Mouse (Mus musculus) embryonic fibroblast, embryonic 13.5 days (primary cell): ENCODE results near the gene Wnt16. TPM values are rescaled to one million over a fixed set of nuclear protein-coding genes. Genes with fewer than 3 reads are reported as not detected.

Experiments
- H3K27ac ChIP-seq: 2 replicates; pipeline ENCODE4 v1.5.1; 2012; ENCODE audit warnings: low read length, control low read depth, inconsistent platforms; ENCODE audit not compliant: insufficient read depth
- H3K4me1 ChIP-seq: 2 replicates; pipeline ENCODE4 v1.6.1; 2011; ENCODE audit warnings: low read length; ENCODE audit not compliant: control insufficient read depth, insufficient read depth
- H3K4me3 ChIP-seq: 2 replicates; pipeline ENCODE4 v1.5.1; 2011; ENCODE audit warnings: mild to moderate bottlenecking, control low read depth, low read length; ENCODE audit not compliant: insufficient read depth
- CTCF ChIP-seq: IDR thresholded peaks from 2 replicates; pipeline ENCODE4 v1.5.1; 2011; ENCODE audit warnings: mild to moderate bottlenecking, control low read depth, low read length, moderate library complexity, borderline replicate concordance; ENCODE audit not compliant: insufficient read depth
- POLR2A ChIP-seq: IDR thresholded peaks from 2 replicates; pipeline ENCODE4 v1.6.1; 2011; ENCODE audit warnings: low read depth, mild to moderate bottlenecking, control low read depth, low read length, moderate library complexity
- polyA plus RNA-seq: library from polyadenylated mRNA; stranded (reverse); fragments of >200 nt; gene quantifications from 2 replicates; pipeline ENCODE4 v1.2.4, GENCODE M21; 2011; ENCODE audit warnings: low read depth; ENCODE audit not compliant: missing spikeins, insufficient read length

Gene Wnt16
- polyA plus RNA-seq, 1 experiment = 15.6 TPM

DNA sequence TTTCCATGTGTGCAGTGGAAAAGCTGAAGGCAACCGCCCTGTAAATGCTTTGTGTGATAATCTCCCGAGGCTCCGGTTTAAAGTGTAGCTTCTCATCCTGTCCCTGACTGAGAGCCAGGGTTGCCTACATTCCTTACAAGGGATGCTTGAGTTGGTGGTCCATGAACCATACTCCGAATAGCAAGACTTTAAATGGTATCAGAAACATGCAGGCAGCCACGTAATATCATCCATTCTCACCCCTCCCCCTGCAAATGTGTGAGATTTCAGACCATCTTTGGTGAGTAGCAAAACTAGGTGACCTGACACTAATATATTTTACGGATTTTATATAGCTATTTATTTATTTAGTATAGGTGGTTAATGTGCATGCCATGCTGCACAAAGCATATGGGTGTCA, 9.0 kb downstream of the Wnt16 start:
- Histone ChIP-seq H3K4me1 (no peaks in the 10 kb centered on the region; the same call in 1 of the 2 replicates), H3K27ac (no peak overlapping the region), H3K4me3 (no peak overlapping the region)
- no peak for TF ChIP-seq CTCF

GRCm38 (mm10) chr6:22298059-22298458, 10.0 kb downstream of the Wnt16 start:
- H3K4me3 ChIP-seq = no peak overlapping the region
- no peak overlapping the region for H3K27ac ChIP-seq
- no peaks in the 10 kb centered on the region; the same call in 1 of the 2 replicates for H3K4me1 ChIP-seq
- TF ChIP-seq POLR2A = no peak
- no peak for TF ChIP-seq CTCF

- H3K4me1 ChIP-seq = no peaks in the 10 kb centered on the region
- TF ChIP-seq CTCF (peak; percentile 81), POLR2A (no peak)
- H3K27ac ChIP-seq = no peak overlapping the region
- H3K4me3 ChIP-seq = no peak overlapping the region
Observed at GRCm38 (mm10) chr6:22325364-22326072, 37.5 kb downstream of the Wnt16 start.

- no peak overlapping the region for H3K27ac ChIP-seq
- TF ChIP-seq POLR2A (no peak), CTCF (no peak)
- no peaks in the 10 kb centered on the region for H3K4me1 ChIP-seq
- H3K4me3 ChIP-seq = no peak overlapping the region
Observed at GRCm38 (mm10) chr6:22326289-22326688, 38.3 kb downstream of the Wnt16 start.

DNA sequence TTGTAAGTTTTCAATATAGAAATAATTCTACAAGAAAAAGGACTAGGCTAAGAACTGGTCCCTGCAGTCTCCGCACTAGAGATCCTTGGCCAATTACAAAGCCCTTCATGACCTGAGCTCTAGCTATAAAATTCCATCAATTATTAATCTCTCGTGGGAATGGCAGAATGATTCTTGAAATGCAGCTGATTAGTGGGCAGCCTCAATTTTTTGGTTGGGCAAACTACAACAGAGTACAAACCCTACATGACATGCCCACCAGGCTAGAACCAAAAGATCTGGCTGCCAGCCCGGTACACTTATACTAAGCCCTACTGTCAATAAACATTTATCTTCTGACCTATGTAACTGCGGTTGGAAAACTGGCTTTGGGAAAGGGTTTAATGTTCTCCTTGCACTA, 39.1 kb downstream of the Wnt16 start:
- no peak overlapping the region for H3K4me3 ChIP-seq
- TF ChIP-seq CTCF (no peak), POLR2A (no peak)
- H3K4me1 ChIP-seq = no peaks in the 10 kb centered on the region
- H3K27ac ChIP-seq = no peak overlapping the region

- no peaks in the 10 kb centered on the region for H3K4me1 ChIP-seq
- H3K27ac ChIP-seq = no peak overlapping the region
- TF ChIP-seq POLR2A (no peak), CTCF (no peak)
- H3K4me3 ChIP-seq = no peak overlapping the region
Observed at GRCm38 (mm10) chr6:22327931-22328330, 39.9 kb downstream of the Wnt16 start.

DNA sequence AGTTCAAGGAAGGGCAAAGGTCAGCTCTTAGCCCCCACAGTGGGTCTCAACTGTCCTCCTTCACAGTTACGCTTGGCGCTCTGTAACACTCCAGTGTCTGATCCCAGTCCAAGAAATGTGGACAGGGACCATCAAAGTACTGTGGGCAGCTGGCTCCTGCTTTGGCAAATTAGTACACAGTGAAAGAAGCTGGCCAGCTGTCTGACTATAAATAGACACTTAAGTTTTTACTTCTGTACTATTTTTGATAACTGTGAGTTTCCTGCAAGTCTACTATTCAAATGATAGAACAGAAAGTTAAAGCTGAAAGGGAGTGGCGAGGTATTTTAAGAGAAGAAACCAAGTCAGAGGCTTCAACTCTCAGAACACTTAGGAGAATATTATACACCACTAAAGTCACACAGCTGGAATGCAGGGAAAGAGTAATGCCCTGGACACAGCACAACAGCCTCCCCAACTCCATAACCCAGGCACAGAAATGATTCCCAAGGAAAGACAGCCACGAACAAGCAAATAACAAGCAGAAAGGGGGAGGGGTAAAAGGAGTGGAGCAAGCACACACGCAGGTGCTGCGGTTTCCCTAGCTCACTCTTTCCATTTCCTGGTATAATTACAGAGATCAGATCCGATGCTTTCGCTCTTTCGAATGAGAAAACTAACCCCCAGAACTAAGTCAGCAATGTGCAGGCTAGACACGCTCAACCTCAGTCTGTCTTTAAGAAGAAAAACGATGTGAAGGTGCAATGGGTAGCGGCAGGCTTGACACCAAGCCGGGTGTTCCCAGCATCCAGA, 42.3 kb downstream of the Wnt16 start:
- no peak overlapping the region for H3K4me3 ChIP-seq
- no peak overlapping the region for H3K27ac ChIP-seq
- H3K4me1 ChIP-seq = no peaks in the 10 kb centered on the region
- TF ChIP-seq POLR2A (no peak), CTCF (no peak)

- TF ChIP-seq POLR2A = no peak
- TF ChIP-seq CTCF = no peak
- no peak overlapping the region for H3K27ac ChIP-seq
- no peaks in the 10 kb centered on the region for H3K4me1 ChIP-seq
- no peak overlapping the region for H3K4me3 ChIP-seq
Observed at GRCm38 (mm10) chr6:22332548-22332947, 44.5 kb downstream of the Wnt16 start.

DNA sequence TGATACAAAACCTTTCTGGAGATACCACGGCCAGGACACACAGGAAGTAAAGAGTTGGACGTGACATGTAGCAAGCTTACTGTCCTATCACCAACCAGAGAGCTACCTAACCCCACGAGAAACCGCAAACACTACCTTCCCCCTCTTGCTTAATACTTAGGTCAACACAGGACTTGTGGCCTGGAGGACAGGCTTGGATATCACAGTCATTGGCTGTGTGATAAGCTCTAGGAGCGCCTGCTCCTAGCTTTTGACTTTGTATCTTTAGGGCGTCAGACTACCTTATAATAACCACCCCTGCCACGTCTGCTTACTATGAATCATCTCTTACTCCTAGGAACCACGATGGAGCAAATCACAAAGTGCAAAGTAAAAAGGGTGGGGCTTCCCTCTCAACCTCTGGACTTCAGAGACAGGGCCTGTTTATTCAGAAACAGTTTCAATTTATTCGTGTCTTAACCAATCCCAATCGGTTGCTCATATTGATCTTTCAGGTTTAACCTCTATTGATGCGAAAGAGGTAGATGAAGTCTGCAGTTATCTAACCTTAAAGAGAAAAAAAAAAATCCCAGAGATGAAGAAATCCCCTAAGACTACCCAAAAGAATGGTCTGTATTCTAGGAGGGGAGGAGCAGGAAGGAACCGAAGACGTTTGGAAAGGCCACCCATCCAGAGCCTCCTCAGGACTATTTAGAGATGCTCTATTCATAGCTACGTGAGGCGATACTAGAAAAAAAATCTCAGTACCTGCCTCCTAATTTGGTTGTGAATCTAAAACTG, 51.9 kb downstream of the Wnt16 start:
- TF ChIP-seq POLR2A (no peak), CTCF (no peak)
- Histone ChIP-seq H3K4me1 (peaks cover 2% of the 10 kb centered on the region; the same call in 1 of the 2 replicates), H3K4me3 (no peak overlapping the region), H3K27ac (no peak overlapping the region)
